Mouse (Mus musculus): ENCODE data around the gene Gm10097. TPM values are rescaled to one million over a fixed set of nuclear protein-coding genes. Genes with fewer than 3 reads are reported as not detected.

Gm10097 gene
- total and polyA plus RNA-seq, 3 experiments: not detected

- TF ChIP-seq JUND (conservative IDR thresholded peaks at IDR 0.05; ENCODE audit: low read depth, low read length) (peak; percentile 79), E2F4 (IDR thresholded peaks at IDR 0.05; ENCODE audit: insufficient replicate concordance, low read depth, low read length) (no peak), MEF2A (IDR thresholded peaks at IDR 0.05; ENCODE audit: borderline replicate concordance, low read depth, low read length) (no peak), MYC (IDR thresholded peaks at IDR 0.05; ENCODE audit: low read depth, low read length) (no peak), ZNF384 (IDR thresholded peaks at IDR 0.05; ENCODE audit: low read depth, low read length) (no peak), BHLHE40 (IDR thresholded peaks at IDR 0.05; ENCODE audit: low read depth, low read length) (peak; percentile 28; the same call in 1 of the 2 replicates), NRF1 (IDR thresholded peaks at IDR 0.05; ENCODE audit: low read depth, low read length) (no peak), TCF12 (IDR thresholded peaks at IDR 0.05; ENCODE audit: low read depth, low read length) (peak; percentile 44; the same call in 1 of the 2 replicates), NELFE (IDR thresholded peaks at IDR 0.05; ENCODE audit: low read depth, low read length) (no peak), ETS1 (conservative IDR thresholded peaks at IDR 0.05; ENCODE audit: low read depth, low read length) (0 out of 2 replicates have a peak, but pooled peaks have one; percentile 10), CHD1 (IDR thresholded peaks at IDR 0.05; ENCODE audit: low read depth, low read length) (no peak), KAT2A (IDR thresholded peaks at IDR 0.05; ENCODE audit: insufficient replicate concordance, low read length) (no peak), MAFK (IDR thresholded peaks at IDR 0.05; ENCODE audit: insufficient replicate concordance, low read length) (no peak), EP300 (IDR thresholded peaks at IDR 0.05; ENCODE audit: low read length) (peak; percentile 75), TBP (conservative IDR thresholded peaks at IDR 0.05; ENCODE audit: low read depth, low read length) (no peak)
These were observed 12.7 kb upstream of the Gm10097 start (continued) for GRCm38 (mm10) chr10:5056243-5056735.

DNA sequence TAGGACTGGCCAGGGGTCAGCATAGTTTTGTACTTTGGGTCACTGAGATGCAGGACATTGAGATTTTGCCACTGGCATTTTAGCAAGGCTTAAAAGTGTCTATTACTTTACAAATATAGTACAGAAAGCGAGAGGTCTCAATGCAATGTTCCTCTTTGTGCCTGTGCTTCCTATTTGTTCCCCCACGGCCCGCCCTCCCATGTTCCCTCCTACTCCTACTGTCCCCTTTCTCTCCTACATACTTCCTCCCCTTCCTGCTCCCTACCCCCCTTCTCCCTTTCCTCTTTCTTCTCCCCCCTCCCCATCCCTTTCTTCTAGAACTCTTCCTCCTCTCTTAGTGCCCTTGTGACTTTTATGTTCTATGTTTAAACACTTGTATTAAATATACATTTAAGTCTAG is 12.1 kb upstream of the Gm10097 start:
- H3K9me3 ChIP-seq (replicated peaks; ENCODE audit: low read length): no peaks in the 10 kb centered on the region
- no peak overlapping the region for H3K9ac ChIP-seq (ENCODE audit: insufficient read depth, low read depth)
- H3K27me3 ChIP-seq (replicated peaks): no peaks in the 10 kb centered on the region
- peaks cover 0 to 26% of the 10 kb centered on the region in 2 experiments for H3K36me3 ChIP-seq (replicated peaks in 1 of 2; ENCODE audit: control insufficient read depth in 1 of 2, insufficient read depth in 1 of 2, low read length in 1 of 2)
- DNase-seq (ENCODE audit: extremely low read depth): no peak
- H3K4me1 ChIP-seq (ENCODE audit: control insufficient read depth in 1 of 2, insufficient read depth in 2 of 2): no peaks in the 10 kb centered on the region
- in situ Hi-C loops (cut with MboI; ENCODE audit: low pct_ligation_motif_present, low pct_unique_long_range_greater_than_20kb, low sequenced_read_pairs): no loop called here
- no peak overlapping the region for H3K4me3 ChIP-seq (replicated peaks in 1 of 3; ENCODE audit: low read depth in 2 of 3, low read length in 2 of 3, poor library complexity in 1 of 3)
- peak overlapping the region; percentile 40; the same call in 1 of the 2 replicates for H3K4me2 ChIP-seq (ENCODE audit: insufficient read depth, low read depth, poor library complexity, severe bottlenecking)
- no peaks in the 10 kb centered on the region for H3K79me2 ChIP-seq (replicated peaks; ENCODE audit: control insufficient read depth, extremely low read depth, insufficient read depth, poor library complexity, severe bottlenecking)
- H3K27ac ChIP-seq (ENCODE audit: insufficient read depth, low read depth): no peak overlapping the region
- dilution Hi-C loops (cut with MboI; ENCODE audit: extremely low pct_ligation_motif_present, extremely low pct_unique_long_range_greater_than_20kb, low sequenced_read_pairs): no loop called here
- no peak for TF ChIP-seq IRF4 (IDR thresholded peaks at IDR 0.05; ENCODE audit: low read depth, low read length)
- no peak for TF ChIP-seq RCOR1 (conservative IDR thresholded peaks at IDR 0.05; ENCODE audit: low read depth, low read length)
- no peak for TF ChIP-seq ZMIZ1 (IDR thresholded peaks at IDR 0.05; ENCODE audit: low read depth, low read length)
- TF ChIP-seq SMC3 (IDR thresholded peaks at IDR 0.05; ENCODE audit: low read depth, low read length): no peak

Measured in CH12.LX (cell line).